Mouse (Mus musculus) E14TG2a.4 (cell line): ENCODE measurements around the gene Exosc10.

Source experiments
- CTCF ChIP-seq: conservative IDR thresholded peaks from 2 replicates; pipeline ENCODE4 v1.5.1; 2014; ENCODE audit warnings: low read length
- POU5F1 ChIP-seq: IDR thresholded peaks from 2 replicates; pipeline ENCODE4 v1.6.1; 2014; ENCODE audit warnings: low read length, borderline replicate concordance

DNA sequence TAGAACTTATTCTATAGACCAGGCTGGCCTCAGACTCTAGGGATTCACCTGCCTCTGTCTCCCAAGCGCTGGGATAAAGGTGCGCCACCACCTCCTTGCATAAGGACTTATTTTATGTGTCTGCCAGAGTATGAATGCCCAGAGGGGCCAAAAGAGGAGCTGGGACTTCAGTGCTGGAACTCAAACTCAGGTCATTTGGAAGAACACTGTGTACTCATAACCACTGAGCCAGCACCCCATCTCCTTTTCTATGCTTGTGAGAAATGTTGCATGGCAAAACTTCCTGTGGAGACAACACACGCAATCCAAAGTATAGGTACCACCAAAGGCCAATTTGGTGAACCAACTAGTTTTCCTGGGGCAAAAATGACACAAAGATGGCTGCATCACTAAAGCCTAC is 38.5 kb downstream of the Exosc10 start:
- TF ChIP-seq CTCF (no peak), POU5F1 (no peak)
